Mouse (Mus musculus) WW6 (cell line): Measurements from ENCODE around the gene Msmp.
"Not testable (repeated sequence)": the region's sequence is repeated elsewhere in the genome, so short reads cannot be mapped to it uniquely, and the experiment has no call there.

ENCODE experiments used
- DNase-seq: peaks from one replicate; pipeline ENCODE4 v3.0.0-alpha.2; 2013; ENCODE audit warnings: low read depth, low spot score

The Msmp gene

GRCm38 (mm10) chr4:43561997-43562768 is 22.1 kb downstream of the Msmp start, which contains the start of the genes Creb3 and Tln1:
Gene Creb3, plus strand, starts transcription at chr4:43562332.
Gene Tln1, minus strand, starts transcription at chr4:43562691.
- peak; percentile 94 for DNase-seq

DNA sequence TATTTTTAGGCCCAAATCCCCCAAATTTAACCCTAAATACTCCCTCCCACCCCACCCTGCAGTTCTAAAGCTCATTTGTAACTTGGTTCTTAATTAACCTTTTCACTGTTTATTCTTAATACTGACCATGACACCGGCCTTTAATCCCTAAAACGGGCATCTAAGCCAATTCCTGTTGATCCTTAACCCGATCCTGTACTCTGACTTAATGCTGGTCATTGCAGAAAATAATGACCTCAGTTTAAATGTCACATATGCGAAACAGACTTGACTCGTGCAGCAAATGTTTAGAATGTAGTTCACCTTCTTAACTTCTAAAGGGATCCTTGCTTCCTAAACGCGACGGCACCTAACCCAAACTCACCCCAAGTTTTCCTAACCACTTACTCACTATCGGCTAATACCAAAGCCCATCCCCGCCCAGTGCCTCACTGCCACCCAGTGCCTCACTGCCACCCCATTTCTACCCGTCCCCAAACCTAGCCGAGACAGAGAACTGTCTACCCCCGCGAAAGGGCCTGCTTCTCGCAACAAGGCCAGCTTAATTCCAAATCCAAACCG is 22.8 kb downstream of the Msmp start:
- DNase-seq, result no peak

DNA sequence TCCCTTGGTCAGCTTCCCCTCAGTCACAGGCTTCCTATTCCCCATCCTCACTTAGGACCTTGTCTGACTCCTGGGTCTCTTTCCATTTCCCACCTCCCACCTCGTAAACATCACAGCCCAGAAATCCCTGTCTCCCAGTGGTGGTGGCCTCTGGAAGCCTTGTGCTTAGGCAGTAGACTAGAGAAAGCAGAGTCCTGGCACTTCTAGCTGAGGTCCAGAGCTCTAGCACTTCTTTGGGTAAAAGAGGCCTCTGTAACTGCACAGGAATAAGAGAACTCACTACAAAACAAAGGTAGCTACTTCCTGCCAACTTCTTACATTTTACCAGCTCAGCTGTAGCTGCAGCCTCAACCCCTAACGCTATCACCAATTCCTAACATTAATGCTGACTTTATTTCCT is 23.3 kb downstream of the Msmp start:
- no peak for DNase-seq

DNA sequence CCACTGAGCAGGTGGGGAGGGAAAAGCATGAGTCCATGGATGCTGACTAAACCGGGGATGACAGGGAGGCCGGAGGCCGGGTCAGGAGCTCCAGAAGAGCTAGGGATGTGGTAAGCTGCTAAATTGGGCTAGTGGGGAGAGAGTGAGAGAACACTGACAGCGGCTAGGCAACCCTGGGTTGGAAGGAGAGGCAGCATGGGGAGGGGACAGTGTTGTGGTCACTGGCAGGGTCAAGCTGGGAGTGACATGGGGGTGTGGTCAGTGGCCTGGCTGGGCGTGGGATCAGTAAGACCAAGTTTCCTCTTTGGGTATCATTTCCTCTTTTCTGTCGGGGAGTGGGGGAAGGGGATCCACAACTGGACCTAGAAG is 24.1 kb downstream of the Msmp start:
- no peak for DNase-seq

DNA sequence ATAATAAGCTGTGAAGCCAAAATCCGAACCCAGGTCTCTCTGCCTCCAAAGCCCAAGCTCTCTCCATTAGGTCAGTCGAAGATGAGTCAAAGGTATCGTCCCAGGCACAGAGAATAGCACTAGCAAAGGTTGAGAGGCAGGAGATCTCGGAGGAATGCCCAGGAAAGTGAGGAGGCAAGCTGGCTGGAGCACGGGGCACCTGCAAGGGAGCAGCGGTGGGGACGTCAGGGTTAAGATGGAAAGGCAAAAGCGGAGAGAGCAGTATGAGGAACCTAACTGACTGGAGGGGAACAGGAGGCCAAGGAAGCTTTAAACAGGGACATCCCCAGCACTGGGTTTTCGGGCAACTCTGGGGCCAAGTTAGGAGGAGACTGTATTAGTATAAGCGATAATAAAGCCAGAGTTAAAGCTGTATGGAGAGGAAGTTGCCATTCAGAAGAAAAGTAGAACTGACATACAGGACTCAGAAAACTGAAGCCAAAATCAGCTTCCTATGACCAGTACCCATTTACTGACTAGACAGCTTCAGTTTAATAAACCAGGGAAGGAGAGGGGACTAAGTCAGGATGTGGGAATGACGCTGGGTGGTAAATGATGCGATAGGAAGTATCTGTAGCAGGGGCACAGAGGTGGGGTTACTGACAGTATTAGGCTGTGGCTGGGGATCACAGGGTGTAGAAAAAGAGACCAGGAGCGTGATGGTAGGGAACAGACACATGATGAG is 24.6 kb downstream of the Msmp start:
- DNase-seq, result no peak

DNA sequence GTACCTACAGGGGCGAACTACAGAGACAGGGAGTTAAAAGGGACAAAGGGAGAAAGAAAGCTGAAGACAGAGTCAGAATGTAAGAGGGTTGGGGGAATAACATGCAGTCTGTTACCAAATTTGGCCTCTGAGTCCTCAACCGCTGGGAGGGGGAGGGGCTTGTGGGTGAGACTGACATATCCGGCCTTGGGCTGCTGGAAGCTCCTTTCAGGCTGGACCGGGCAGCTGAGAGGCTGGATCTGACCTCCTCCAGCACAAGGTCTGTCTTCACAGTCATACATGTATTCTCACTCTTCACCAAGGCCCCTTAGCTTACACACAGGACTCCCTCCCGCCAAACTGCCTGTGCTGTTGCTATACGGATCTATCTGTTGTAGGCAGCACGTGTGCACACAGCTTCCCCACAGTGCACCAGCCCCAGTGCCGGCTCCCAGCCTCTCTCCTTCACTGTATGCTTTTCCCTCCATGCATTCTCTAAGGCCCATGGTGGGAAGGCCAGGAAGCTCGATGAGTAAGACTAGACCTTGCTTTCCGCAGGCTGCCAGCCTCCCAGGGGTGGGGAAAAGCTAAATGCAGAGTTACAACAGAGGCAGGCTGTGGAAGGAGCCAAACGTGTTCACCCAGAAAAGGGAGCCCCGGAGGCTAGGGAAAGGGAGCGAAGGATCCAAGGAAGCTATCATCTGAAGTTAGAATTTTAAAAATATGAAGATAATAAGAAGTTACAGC is 25.5 kb downstream of the Msmp start:
- DNase-seq, result peak; percentile 22

GRCm38 (mm10) chr4:43558028-43558630 is 26.2 kb downstream of the Msmp start:
- DNase-seq, result no peak

GRCm38 (mm10) chr4:43555926-43556325 is 28.4 kb downstream of the Msmp start:
- DNase-seq, result no peak

- DNase-seq, result no peak
Measured at GRCm38 (mm10) chr4:43553891-43554290, 30.4 kb downstream of the Msmp start.

- no peak for DNase-seq
Measured at GRCm38 (mm10) chr4:43552437-43552836, 31.9 kb downstream of the Msmp start.

DNA sequence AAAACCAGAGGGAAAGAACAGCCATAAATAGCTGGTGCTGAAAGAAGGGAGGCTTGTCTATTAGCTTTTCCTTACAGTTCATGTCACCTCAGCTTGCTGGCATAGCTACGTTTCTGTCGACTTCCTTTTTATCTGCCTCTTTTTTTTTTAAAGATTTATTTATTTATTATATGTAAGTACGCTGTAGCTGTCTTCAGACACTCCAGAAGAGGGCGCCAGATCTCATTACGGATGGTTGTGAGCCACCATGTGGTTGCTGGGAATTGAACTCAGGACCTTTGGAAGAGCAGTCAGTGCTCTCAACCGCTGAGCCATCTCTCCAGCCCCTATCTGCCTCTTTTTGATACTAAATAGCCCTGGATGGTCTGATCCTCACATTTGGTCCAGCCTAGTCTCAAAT is 32.4 kb downstream of the Msmp start:
- not testable (repeated sequence) for DNase-seq

DNA sequence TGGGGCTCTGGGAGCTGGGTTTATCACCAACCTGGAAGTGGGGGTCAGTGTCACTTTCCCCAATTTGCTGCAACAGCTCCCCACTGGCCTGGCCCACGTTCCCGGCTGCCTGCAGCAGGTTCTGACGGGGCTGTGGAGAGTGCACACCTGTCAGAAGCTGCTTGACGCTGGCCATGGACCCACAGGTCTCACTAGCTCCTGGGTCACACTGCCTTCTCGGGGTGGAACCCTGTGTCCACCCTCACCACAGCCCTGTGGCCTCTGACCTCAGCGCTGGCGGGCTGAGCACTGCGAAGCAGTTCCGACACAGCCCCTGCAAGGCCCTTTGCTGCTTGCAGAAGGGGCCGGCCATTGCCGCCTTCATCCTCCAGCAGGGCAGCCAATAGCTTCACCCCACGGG is 35.2 kb downstream of the Msmp start:
- DNase-seq, result no peak

GRCm38 (mm10) chr4:43547160-43547559 is 37.1 kb downstream of the Msmp start:
- no peak for DNase-seq

- DNase-seq, result no peak
Measured at GRCm38 (mm10) chr4:43546375-43547047, 37.8 kb downstream of the Msmp start.

DNA sequence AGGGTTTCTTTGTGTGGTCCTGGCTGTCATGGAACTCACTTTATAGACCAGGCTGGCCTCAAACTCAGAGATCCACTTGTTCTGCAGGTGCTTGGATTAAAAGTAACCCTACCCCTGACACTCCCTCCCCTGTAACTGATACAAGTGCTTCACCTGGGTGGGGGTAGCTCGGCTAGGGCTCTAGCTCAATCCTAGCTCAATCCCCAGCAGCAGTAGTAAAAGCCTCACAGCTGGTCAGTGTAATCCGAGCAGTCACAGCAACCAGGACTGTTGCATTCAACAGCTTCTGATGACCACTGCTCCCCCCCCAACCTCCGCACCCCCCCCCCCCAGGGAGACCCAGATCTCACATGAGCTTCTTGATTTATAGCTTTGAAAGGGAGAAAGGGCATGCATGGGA is 42.2 kb downstream of the Msmp start:
- no peak for DNase-seq

GRCm38 (mm10) chr4:43536031-43536430 is 48.3 kb downstream of the Msmp start:
- no peak for DNase-seq

- no peak for DNase-seq
Measured at GRCm38 (mm10) chr4:43535628-43536027, 48.7 kb downstream of the Msmp start.

DNA sequence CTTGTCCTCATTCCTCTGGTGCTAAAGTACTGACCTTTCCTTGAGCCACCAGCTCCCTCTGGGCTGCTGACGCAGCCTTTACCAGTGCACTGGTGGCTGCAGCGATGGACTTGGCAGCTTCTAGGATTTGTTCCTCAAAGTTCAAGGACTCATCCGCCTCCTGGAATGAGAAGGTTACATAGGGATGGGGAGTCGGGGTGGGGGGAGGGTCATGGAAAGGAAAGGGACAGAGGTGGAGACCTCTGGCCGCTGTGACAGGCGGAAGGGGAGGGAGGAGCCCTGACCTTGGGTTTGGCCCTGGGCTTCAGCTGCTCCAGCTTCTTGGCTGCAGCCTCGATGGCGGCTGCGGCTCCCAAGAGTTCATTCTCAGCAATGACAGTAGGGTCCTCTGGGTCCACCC is 51.0 kb downstream of the Msmp start:
- DNase-seq, result no peak
